Mouse (Mus musculus) heart, adult 11 months (tissue): ENCODE results near the gene Ccdc9b.
A peak's percentile ranks its signal among the peaks of the same experiment; 100 is the strongest.

Source experiments
- DNase-seq: peaks from one replicate; pipeline ENCODE4 v3.0.0; 2022

Gene Ccdc9b

GRCm38 (mm10) chr2:118747301-118747960 lies 15.0 kb downstream of the Ccdc9b start:
- DNase-seq = peak; percentile 95

- DNase-seq = peak; percentile 96
Observed at GRCm38 (mm10) chr2:118745915-118746901, 16.3 kb downstream of the Ccdc9b start.

GRCm38 (mm10) chr2:118745232-118745884 lies 17.1 kb downstream of the Ccdc9b start, which contains the start of gene Inafm2:
Gene Inafm2, plus strand, starts transcription at chr2:118745758.
- peak; percentile 100 for DNase-seq

GRCm38 (mm10) chr2:118744621-118745020 lies 17.8 kb downstream of the Ccdc9b start:
- peak; percentile 89 for DNase-seq

GRCm38 (mm10) chr2:118743261-118743943 lies 19.1 kb downstream of the Ccdc9b start:
- peak; percentile 93 for DNase-seq

GRCm38 (mm10) chr2:118741183-118741582 lies 21.3 kb downstream of the Ccdc9b start:
- DNase-seq = peak; percentile 43

- DNase-seq = peak; percentile 51
Observed at GRCm38 (mm10) chr2:118740341-118740740, 22.1 kb downstream of the Ccdc9b start.

GRCm38 (mm10) chr2:118733341-118733740 lies 29.1 kb downstream of the Ccdc9b start:
- peak; percentile 67 for DNase-seq

GRCm38 (mm10) chr2:118731981-118732380 lies 30.5 kb downstream of the Ccdc9b start:
- peak; percentile 65 for DNase-seq

- DNase-seq = peak; percentile 95
Observed at GRCm38 (mm10) chr2:118730622-118730915, 31.9 kb downstream of the Ccdc9b start.

- peak; percentile 86 for DNase-seq
Observed at GRCm38 (mm10) chr2:118729816-118730621, 32.4 kb downstream of the Ccdc9b start.

- no peak for DNase-seq
Observed at GRCm38 (mm10) chr2:118729194-118729593, 33.3 kb downstream of the Ccdc9b start.

GRCm38 (mm10) chr2:118728337-118728736 lies 34.1 kb downstream of the Ccdc9b start, which contains the start of gene Plcb2:
Gene Plcb2, minus strand, starts transcription at chr2:118728438.
- peak; percentile 93 for DNase-seq

- DNase-seq = no peak
Observed at GRCm38 (mm10) chr2:118727911-118728310, 34.5 kb downstream of the Ccdc9b start.

- no peak for DNase-seq
Observed at GRCm38 (mm10) chr2:118726873-118727272, 35.6 kb downstream of the Ccdc9b start.

- no peak for DNase-seq
Observed at GRCm38 (mm10) chr2:118725511-118725910, 37.0 kb downstream of the Ccdc9b start.

GRCm38 (mm10) chr2:118723693-118724486 lies 38.6 kb downstream of the Ccdc9b start:
- no peak for DNase-seq

GRCm38 (mm10) chr2:118716677-118717076 lies 45.8 kb downstream of the Ccdc9b start:
- DNase-seq = peak; percentile 98

- no peak for DNase-seq
Observed at GRCm38 (mm10) chr2:118714230-118714629, 48.2 kb downstream of the Ccdc9b start.

- no peak for DNase-seq
Observed at GRCm38 (mm10) chr2:118713631-118714030, 48.8 kb downstream of the Ccdc9b start.

- DNase-seq = no peak
Observed at GRCm38 (mm10) chr2:118711038-118711494, 51.4 kb downstream of the Ccdc9b start.
